Mouse (Mus musculus) thymus, adult 18-20 months (tissue): Measurements from ENCODE around the gene Hoxa4.

Source experiments
- DNase-seq, 2 experiments: peaks; one replicate each; pipeline ENCODE4 v3.0.0; 2022; ENCODE audit warnings: mixed read lengths in 2 of 2

Hoxa4 gene

GRCm38 (mm10) chr6:52203121-52203370 is 11.5 kb upstream of the Hoxa4 start:
- DNase-seq = no peak

GRCm38 (mm10) chr6:52202362-52203120 is 11.0 kb upstream of the Hoxa4 start:
- no peak for DNase-seq

GRCm38 (mm10) chr6:52201269-52201668 is 9.7 kb upstream of the Hoxa4 start:
- no peak for DNase-seq

GRCm38 (mm10) chr6:52200751-52201250 is 9.2 kb upstream of the Hoxa4 start:
- DNase-seq = no peak

GRCm38 (mm10) chr6:52200073-52200750 is 8.7 kb upstream of the Hoxa4 start:
- DNase-seq = no peak

- DNase-seq = no peak
Observed at GRCm38 (mm10) chr6:52197271-52197670, 5.7 kb upstream of the Hoxa4 start.

GRCm38 (mm10) chr6:52196811-52197210 is 5.3 kb upstream of the Hoxa4 start:
- no peak for DNase-seq

GRCm38 (mm10) chr6:52194690-52195089 is 3.1 kb upstream of the Hoxa4 start:
- DNase-seq = no peak

- peak; percentile 63 to 69 for DNase-seq
Observed at GRCm38 (mm10) chr6:52191860-52192550, 452 bp upstream of the Hoxa4 start.

- DNase-seq = no peak
Observed at GRCm38 (mm10) chr6:52190410-52190809, 1.1 kb downstream of the Hoxa4 start.

GRCm38 (mm10) chr6:52189909-52190308 is 1.6 kb downstream of the Hoxa4 start:
- DNase-seq = no peak

GRCm38 (mm10) chr6:52189172-52189591 is 2.4 kb downstream of the Hoxa4 start:
- no peak for DNase-seq

- no peak for DNase-seq
Observed at GRCm38 (mm10) chr6:52186500-52186899, 5.1 kb downstream of the Hoxa4 start.

- DNase-seq = no peak
Observed at GRCm38 (mm10) chr6:52185834-52186233, 5.7 kb downstream of the Hoxa4 start.

GRCm38 (mm10) chr6:52185222-52185621 is 6.3 kb downstream of the Hoxa4 start:
- DNase-seq = no peak

- no peak for DNase-seq
Observed at GRCm38 (mm10) chr6:52184668-52185067, 6.9 kb downstream of the Hoxa4 start.

- DNase-seq = no peak
Observed at GRCm38 (mm10) chr6:52183311-52184080, 8.1 kb downstream of the Hoxa4 start.

GRCm38 (mm10) chr6:52182793-52183192 is 8.8 kb downstream of the Hoxa4 start:
- no peak for DNase-seq

- DNase-seq = no peak
Observed at GRCm38 (mm10) chr6:52182030-52182429, 9.5 kb downstream of the Hoxa4 start.

GRCm38 (mm10) chr6:52180726-52181125 is 10.8 kb downstream of the Hoxa4 start:
- DNase-seq = no peak

GRCm38 (mm10) chr6:52180213-52180710 is 11.3 kb downstream of the Hoxa4 start:
- no peak for DNase-seq

GRCm38 (mm10) chr6:52179690-52180089 is 11.9 kb downstream of the Hoxa4 start:
- no peak for DNase-seq
